Comparison of ENCODE assay signal across 8 mouse cellular contexts in the genomic region with DNA sequence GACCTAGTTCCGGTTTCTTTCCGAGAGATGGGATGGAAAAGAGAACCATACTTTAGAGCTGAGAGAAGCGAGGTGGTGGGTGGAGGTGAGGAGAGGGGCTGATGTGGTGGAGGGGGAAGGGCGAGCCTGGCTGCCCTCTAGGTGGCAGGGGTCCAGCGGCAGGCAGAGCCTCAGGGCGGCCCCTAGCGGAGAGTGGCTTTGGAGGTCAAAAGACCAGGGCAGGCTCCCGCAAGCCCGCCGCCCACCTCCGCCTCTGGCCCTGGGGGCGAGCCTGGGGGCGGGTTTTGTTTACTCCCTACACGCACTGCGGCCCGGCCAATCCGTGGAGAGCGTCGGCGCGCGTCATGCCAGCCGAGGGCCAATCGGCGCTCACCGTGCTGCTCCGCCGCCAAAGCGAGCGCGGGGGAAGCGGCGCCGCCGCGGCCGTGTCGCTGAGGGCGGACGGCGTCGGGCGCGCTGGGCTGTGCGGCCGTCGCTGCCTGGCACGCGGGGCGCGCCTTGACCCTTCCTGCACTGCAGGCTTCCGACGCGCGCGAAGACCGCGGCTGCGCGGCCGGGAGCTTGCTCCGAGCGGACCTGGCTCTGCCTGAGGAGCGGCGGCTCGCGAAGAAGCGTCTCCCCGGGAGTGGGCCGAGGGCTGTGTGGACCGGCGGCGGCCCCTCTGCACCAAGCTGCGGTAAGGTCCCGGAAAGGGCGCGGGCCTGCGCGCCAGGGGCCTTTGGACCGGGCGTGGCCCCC. TPM values are rescaled to one million over a fixed set of nuclear protein-coding genes. Genes with fewer than 3 reads are reported as not detected.
DNase-seq lines count a peak whose midpoint lies in the region; ATAC-seq and TF ChIP-seq lines count a peak whose summit lies in the region.

Gene Tfdp2, plus strand, starts transcription at position 391 of the 738 bp plus-strand sequence.

- intact Hi-C loops in heart, postnatal 36 days (cut with DNase I), result loop anchor here (2.0 to 10.0 kb wide), 2 partner anchors 77 to 919 kb away; partner anchors contain the start of genes Gk5 and Slc25a36

- H3K4me3 ChIP-seq in ES-E14 (ENCODE audit: insufficient read depth in 1 of 2, low read depth in 1 of 2, low read length in 2 of 2, poor library complexity in 1 of 2, severe bottlenecking in 1 of 2), result peak within 1 kb of the TSS; percentile 86 to 92
- H3K4me3 ChIP-seq in forebrain, embryonic 16.5 days (replicated peaks; ENCODE audit: low read length), result peak within 1 kb of the TSS; percentile 93
- H3K4me3 ChIP-seq in layer of hippocampus, adult 2 months, result peak within 1 kb of the TSS; percentile 76
- peak within 1 kb of the TSS; percentile 83 for H3K4me3 ChIP-seq in lung, embryonic 14.5 days (ENCODE audit: low read depth, low read length)
- peak within 1 kb of the TSS; percentile 76 for H3K4me3 ChIP-seq in olfactory bulb, adult 2 months (ENCODE audit: insufficient read depth, low read depth, low read length)
- H3K4me3 ChIP-seq in thymus, adult 2 months (ENCODE audit: control insufficient read depth, insufficient read depth, low read length), result peak within 1 kb of the TSS; percentile 68

- peak; percentile 89 for DNase-seq in ES-E14 (ENCODE audit: low read depth, low spot score)
- peak; percentile 89 for DNase-seq in cerebellum, adult 11-12 months
- peak; percentile 87 to 90 for DNase-seq in heart, postnatal 36 days
- DNase-seq in layer of hippocampus, adult 2 months (ENCODE audit: low spot score in 2 of 2), result peak; percentile 88 to 89
- peak; percentile 96 for DNase-seq in lung, embryonic 14.5 days
- peak; percentile 85 for DNase-seq in thymus, adult 2 months

- H3K4me1 ChIP-seq in ES-E14 (ENCODE audit: control insufficient read depth in 2 of 2, insufficient read depth in 2 of 2, low read length in 2 of 2, poor library complexity in 1 of 2), result peaks cover 4 to 6% of the 10 kb centered on the region in 2 experiments
- peaks cover 13% of the 10 kb centered on the region for H3K4me1 ChIP-seq in forebrain, embryonic 16.5 days (replicated peaks; ENCODE audit: control insufficient read depth, insufficient read depth, low read length)
- H3K4me1 ChIP-seq in lung, embryonic 14.5 days (ENCODE audit: insufficient read depth), result peaks cover 4% of the 10 kb centered on the region; the same call in 1 of the 2 replicates
- 0 out of 2 replicates have a peak, but pooled peaks cover 2% of the 10 kb centered on the region for H3K4me1 ChIP-seq in olfactory bulb, adult 2 months (ENCODE audit: control insufficient read depth, insufficient read depth, low read length)
- peaks cover 8% of the 10 kb centered on the region for H3K4me1 ChIP-seq in thymus, adult 2 months (replicated peaks; ENCODE audit: control insufficient read depth, insufficient read depth, low read length)

- H3K4me2 ChIP-seq in forebrain, embryonic 16.5 days (ENCODE audit: low read length), result peak within 1 kb of the TSS; percentile 97
- peak within 1 kb of the TSS; percentile 92 for H3K4me2 ChIP-seq in lung, embryonic 14.5 days

- no peaks in the 10 kb centered on the region for H3K36me3 ChIP-seq in ES-E14 (ENCODE audit: control insufficient read depth, insufficient read depth, low read length, poor library complexity, severe bottlenecking)
- no peaks in the 10 kb centered on the region for H3K36me3 ChIP-seq in forebrain, embryonic 16.5 days (ENCODE audit: control insufficient read depth, insufficient read depth)
- H3K36me3 ChIP-seq in lung, embryonic 14.5 days (ENCODE audit: insufficient read depth), result no peaks in the 10 kb centered on the region
- H3K36me3 ChIP-seq in thymus, adult 2 months (ENCODE audit: control insufficient read depth, insufficient read depth, low read length), result no peaks in the 10 kb centered on the region

- H3K27ac ChIP-seq in ES-E14 (ENCODE audit: insufficient read depth, low read depth, low read length, poor library complexity, severe bottlenecking), result peak within 1 kb of the TSS; percentile 60
- peak within 1 kb of the TSS; percentile 45 for H3K27ac ChIP-seq in forebrain, embryonic 16.5 days (ENCODE audit: low read length)
- peak within 1 kb of the TSS; percentile 96 for H3K27ac ChIP-seq in layer of hippocampus, adult 2 months
- peak within 1 kb of the TSS; percentile 88 for H3K27ac ChIP-seq in lung, embryonic 14.5 days (ENCODE audit: low read depth)
- H3K27ac ChIP-seq in olfactory bulb, adult 2 months (ENCODE audit: insufficient read depth, low read depth, low read length), result peak within 1 kb of the TSS; percentile 61
- H3K27ac ChIP-seq in thymus, adult 2 months (ENCODE audit: control insufficient read depth, insufficient read depth, low read length), result no peak within 1 kb of the TSS

- H3K27me3 ChIP-seq in forebrain, embryonic 16.5 days (replicated peaks; ENCODE audit: control insufficient read depth, insufficient read depth, low read length), result no peaks in the 10 kb centered on the region
- H3K27me3 ChIP-seq in lung, embryonic 14.5 days (ENCODE audit: insufficient read depth, low read length), result no peaks in the 10 kb centered on the region
- no peaks in the 10 kb centered on the region for H3K27me3 ChIP-seq in thymus, adult 2 months (ENCODE audit: control insufficient read depth, insufficient read depth, low read length)

- TF ChIP-seq POLR2A in olfactory bulb, adult 2 months (IDR thresholded peaks at IDR 0.05; ENCODE audit: insufficient read depth, low read depth, low read length), result peak; percentile 94
- TF ChIP-seq POLR2A in thymus, adult 2 months (IDR thresholded peaks at IDR 0.05; ENCODE audit: control insufficient read depth, extremely low read depth, insufficient read depth, low read length, poor library complexity), result peak; percentile 85

- peak; percentile 100 for ATAC-seq in forebrain, embryonic 16.5 days
- peak; percentile 99 for ATAC-seq in lung, embryonic 14.5 days (ENCODE audit: insufficient read depth)

- H3K9ac ChIP-seq in ES-E14 (ENCODE audit: insufficient read depth, low read depth, low read length, poor library complexity, severe bottlenecking), result peak within 1 kb of the TSS; percentile 88
- H3K9ac ChIP-seq in forebrain, embryonic 16.5 days (replicated peaks; ENCODE audit: low read depth, low read length), result peak within 1 kb of the TSS; percentile 79
- peak within 1 kb of the TSS; percentile 84 for H3K9ac ChIP-seq in lung, embryonic 14.5 days

- in situ Hi-C loops in ES-E14 (cut with MboI; ENCODE audit: low sequenced_read_pairs in 2 of 2, unreplicated experiment in 2 of 2), result no loop called here

- no peaks in the 10 kb centered on the region for H3K9me3 ChIP-seq in ES-E14 (ENCODE audit: control insufficient read depth, insufficient read depth, low read depth, low read length)
- H3K9me3 ChIP-seq in forebrain, embryonic 16.5 days (ENCODE audit: control insufficient read depth, low read length), result no peaks in the 10 kb centered on the region
- no peaks in the 10 kb centered on the region for H3K9me3 ChIP-seq in lung, embryonic 14.5 days (ENCODE audit: low read depth, low read length)

- under 1% methylated on average over 59 of the region's 81 CpGs for WGBS in forebrain, embryonic 16.5 days
- WGBS in lung, embryonic 14.5 days, result under 1% methylated on average over 74 of the region's 81 CpGs
- WGBS in olfactory bulb, adult 2 months, result under 1% methylated on average over 76 of the region's 81 CpGs
- under 1% methylated on average over 78 of the region's 81 CpGs for WGBS in thymus, adult 2 months

- peak; percentile 67 for TF ChIP-seq CTCF in layer of hippocampus, adult 2 months (conservative IDR thresholded peaks at IDR 0.05)
- TF ChIP-seq CTCF in lung, embryonic 14.5 days (IDR thresholded peaks at IDR 0.05; ENCODE audit: low read depth), result peak; percentile 57
- peak; percentile 25; the same call in 1 of the 2 replicates for TF ChIP-seq CTCF in olfactory bulb, adult 2 months (IDR thresholded peaks at IDR 0.05; ENCODE audit: insufficient read depth, low read depth, low read length)
- no peak for TF ChIP-seq CTCF in thymus, adult 2 months (IDR thresholded peaks at IDR 0.05; ENCODE audit: borderline replicate concordance, control insufficient read depth, extremely low read depth, insufficient read depth, low read length, poor library complexity)

TF ChIP-seq in ES-E14, 5 proteins besides CTCF, POLR2A, EP300 and RAD21:
- TF ChIP-seq CHD2 (IDR thresholded peaks at IDR 0.05; ENCODE audit: low read depth, low read length), result no peak
- no peak for TF ChIP-seq ZNF384 (IDR thresholded peaks at IDR 0.05; ENCODE audit: low read depth, low read length)
- TF ChIP-seq MAFK (IDR thresholded peaks at IDR 0.05; ENCODE audit: insufficient read depth, low read depth, low read length), result no peak
- TF ChIP-seq ZC3H11A (IDR thresholded peaks at IDR 0.05; ENCODE audit: borderline replicate concordance, low read depth, low read length), result no peak
- TF ChIP-seq HCFC1 (IDR thresholded peaks at IDR 0.05; ENCODE audit: borderline replicate concordance, insufficient read depth, low read length), result no peak; the same call in 1 of the 2 replicates

RNA-seq across cellular contexts. Expression of gene Tfdp2, which starts in this region (rescaled TPM):
- total RNA-seq in ES-E14 (2012; rRNA removed), result 45.6 and 54.9 TPM in 2 replicates
- polyA plus RNA-seq in forebrain, embryonic 16.5 days (2015; fragmentation: Nextera tagmentation; extraction: Ambion mirVana), result 33.1 and 33.7 TPM in 2 replicates
- 100 to 1,000 TPM; 107 to 125 TPM for total RNA-seq in heart, postnatal 36 days (2021)
- total RNA-seq in layer of hippocampus, adult 2 months (2021), result 10 to 100 TPM; 42.7 to 46.1 TPM
- 49.1 and 51.8 TPM in 2 replicates for polyA plus RNA-seq in lung, embryonic 14.5 days (2014; fragmentation: Nextera tagmentation; extraction: Ambion mirVana)
- polyA plus RNA-seq in olfactory bulb, adult 2 months (2012; ENCODE audit: insufficient read depth, insufficient read length, low replicate concordance, missing spikeins), result 279 TPM in 1 of 2 replicates, not detected in the other
- polyA plus RNA-seq in thymus, adult 2 months (2012; rRNA removed), result 17.3 and 22.1 TPM in 2 replicates
